Mouse (Mus musculus): ENCODE measurements at regions not wholly inside any gene's neighbourhood (a gene's known extent, or its start where the extent isn't known, plus 50 kb on each side); places are given as distances from the start of the nearest gene placed in this dataset.

DNA sequence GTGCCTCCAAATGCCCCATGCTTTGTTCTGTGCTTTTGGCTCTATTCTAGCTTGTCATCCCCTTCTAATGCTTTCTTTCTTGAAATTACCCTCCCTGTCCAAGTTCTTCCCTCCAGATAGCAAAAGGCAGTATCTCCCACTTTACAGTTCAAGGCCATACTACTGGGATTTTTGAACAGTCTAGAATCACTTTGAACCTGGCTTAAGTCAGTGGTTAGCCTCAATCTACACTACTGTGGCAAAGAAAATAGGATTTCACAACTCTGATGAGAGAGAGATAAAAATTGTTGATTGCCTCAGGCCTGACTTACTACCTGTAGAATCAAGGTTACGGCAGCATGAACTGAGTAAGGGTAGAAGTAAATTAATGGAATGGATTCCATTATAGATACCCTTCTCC lies 107.9 kb upstream of the Ell2 start:
- no peak for TF ChIP-seq GATA2 (IDR thresholded peaks at IDR 0.05; ENCODE audit: borderline replicate concordance, low read depth, low read length)
- TF ChIP-seq GATA1 (IDR thresholded peaks at IDR 0.05; ENCODE audit: borderline replicate concordance, low read length): no peak
- TF ChIP-seq POLR2AphosphoS5 (IDR thresholded peaks at IDR 0.05; ENCODE audit: insufficient replicate concordance, low read depth, low read length): no peak
- TF ChIP-seq TAL1 (conservative IDR thresholded peaks at IDR 0.05; ENCODE audit: low read depth, low read length): no peak
- TF ChIP-seq CTCF (IDR thresholded peaks at IDR 0.05; ENCODE audit: low read depth, low read length): no peak
- H3K4me1 ChIP-seq (ENCODE audit: insufficient read depth, low read depth, low read length): no peaks in the 10 kb centered on the region
- ATAC-seq (ENCODE audit: extremely low read depth, insufficient number of reproducible peaks, low FRiP score, poor library complexity, severe bottlenecking): no peak
- no peak overlapping the region for H3K4me3 ChIP-seq (ENCODE audit: low read depth, low read length)
- H3K27me3 ChIP-seq (ENCODE audit: insufficient read depth, low read length): peaks cover 4% of the 10 kb centered on the region; the same call in 1 of the 2 replicates
- DNase-seq (ENCODE audit: low spot score): no peak
- H3K9me3 ChIP-seq (replicated peaks): no peaks in the 10 kb centered on the region
- no peaks in the 10 kb centered on the region for H3K36me3 ChIP-seq (replicated peaks)

DNA sequence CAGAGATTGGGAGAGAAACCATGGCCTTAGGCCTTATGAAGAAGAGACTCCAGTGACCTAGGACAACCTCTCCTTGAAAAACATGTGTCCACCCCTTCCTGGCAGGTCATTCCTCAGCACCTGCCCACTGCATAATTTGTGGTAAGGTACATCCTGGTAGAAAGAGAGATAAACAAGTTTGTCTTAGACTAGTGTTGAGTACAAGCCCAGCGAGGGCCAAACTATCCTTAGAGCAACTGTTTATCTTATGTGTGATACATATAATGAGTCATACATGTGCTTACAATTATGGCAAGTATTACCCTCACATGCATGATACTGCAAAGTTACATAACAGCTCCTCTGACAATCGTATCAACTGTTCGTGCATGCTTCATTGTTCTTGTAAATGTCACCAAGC lies 83.3 kb upstream of the Ell2 start:
- Histone ChIP-seq H3K4me1 (ENCODE audit: insufficient read depth, low read depth, low read length) (no peaks in the 10 kb centered on the region), H3K27me3 (ENCODE audit: insufficient read depth, low read length) (no peaks in the 10 kb centered on the region), H3K36me3 (replicated peaks) (no peaks in the 10 kb centered on the region), H3K4me3 (ENCODE audit: low read depth, low read length) (no peak overlapping the region), H3K9me3 (replicated peaks) (no peaks in the 10 kb centered on the region)
- ATAC-seq (ENCODE audit: extremely low read depth, insufficient number of reproducible peaks, low FRiP score, poor library complexity, severe bottlenecking): no peak
- DNase-seq (ENCODE audit: low spot score): no peak
- TF ChIP-seq POLR2AphosphoS5 (IDR thresholded peaks at IDR 0.05; ENCODE audit: insufficient replicate concordance, low read depth, low read length): no peak
- no peak for TF ChIP-seq GATA1 (IDR thresholded peaks at IDR 0.05; ENCODE audit: borderline replicate concordance, low read length)
- no peak for TF ChIP-seq TAL1 (conservative IDR thresholded peaks at IDR 0.05; ENCODE audit: low read depth, low read length)
- TF ChIP-seq CTCF (IDR thresholded peaks at IDR 0.05; ENCODE audit: low read depth, low read length): no peak
- no peak for TF ChIP-seq GATA2 (IDR thresholded peaks at IDR 0.05; ENCODE audit: borderline replicate concordance, low read depth, low read length)

DNA sequence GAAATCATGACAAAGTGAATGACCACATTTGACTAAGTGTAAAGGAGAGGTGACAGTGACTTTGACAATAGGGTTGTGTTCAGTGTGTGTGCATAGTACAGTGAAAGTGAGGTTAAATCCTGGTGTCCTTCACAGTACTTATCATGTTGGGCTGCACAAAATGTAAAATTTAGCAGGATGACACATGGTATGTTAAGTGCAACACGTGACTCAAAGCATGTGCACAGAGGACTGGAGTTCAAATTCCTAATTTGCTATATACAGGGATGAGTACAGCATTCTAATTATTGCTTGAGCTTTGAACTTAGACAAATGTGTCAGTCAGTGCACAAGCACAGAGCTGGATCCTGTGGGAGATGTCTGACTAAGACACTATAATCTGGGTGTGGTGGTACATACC lies 79.2 kb upstream of the Ell2 start:
- Histone ChIP-seq H3K4me1 (ENCODE audit: insufficient read depth, low read depth, low read length) (no peaks in the 10 kb centered on the region), H3K9me3 (replicated peaks) (no peaks in the 10 kb centered on the region), H3K4me3 (ENCODE audit: low read depth, low read length) (no peak overlapping the region), H3K36me3 (replicated peaks) (no peaks in the 10 kb centered on the region), H3K27me3 (ENCODE audit: insufficient read depth, low read length) (peaks cover 3% of the 10 kb centered on the region; the same call in 1 of the 2 replicates)
- DNase-seq (ENCODE audit: low spot score): no peak
- no peak for ATAC-seq (ENCODE audit: extremely low read depth, insufficient number of reproducible peaks, low FRiP score, poor library complexity, severe bottlenecking)
- no peak for TF ChIP-seq GATA2 (IDR thresholded peaks at IDR 0.05; ENCODE audit: borderline replicate concordance, low read depth, low read length)
- no peak for TF ChIP-seq GATA1 (IDR thresholded peaks at IDR 0.05; ENCODE audit: borderline replicate concordance, low read length)
- no peak for TF ChIP-seq CTCF (IDR thresholded peaks at IDR 0.05; ENCODE audit: low read depth, low read length)
- TF ChIP-seq POLR2AphosphoS5 (IDR thresholded peaks at IDR 0.05; ENCODE audit: insufficient replicate concordance, low read depth, low read length): no peak
- no peak for TF ChIP-seq TAL1 (conservative IDR thresholded peaks at IDR 0.05; ENCODE audit: low read depth, low read length)

DNA sequence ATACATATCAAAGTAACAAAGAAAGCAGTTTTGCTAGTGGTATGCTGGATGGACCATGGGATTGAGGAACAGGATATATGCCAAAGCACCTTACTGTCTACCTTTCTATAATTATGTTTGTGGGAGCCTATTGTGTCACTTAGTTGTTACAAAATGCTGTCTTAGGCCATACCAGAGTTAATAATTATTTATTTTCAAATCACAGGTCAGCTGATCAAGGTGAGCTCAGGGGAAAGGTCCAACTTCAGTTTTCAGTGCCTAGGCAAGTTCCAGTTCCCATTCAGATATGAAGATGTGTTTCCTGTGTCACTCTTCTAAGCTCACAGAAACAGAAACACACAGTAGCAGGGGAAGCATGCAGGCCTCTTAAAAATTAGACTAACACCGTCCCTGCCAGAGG lies 75.5 kb upstream of the Ell2 start:
- ATAC-seq (ENCODE audit: extremely low read depth, insufficient number of reproducible peaks, low FRiP score, poor library complexity, severe bottlenecking) (no peak), DNase-seq (ENCODE audit: low spot score) (no peak)
- TF ChIP-seq POLR2AphosphoS5 (IDR thresholded peaks at IDR 0.05; ENCODE audit: insufficient replicate concordance, low read depth, low read length) (no peak), GATA1 (IDR thresholded peaks at IDR 0.05; ENCODE audit: borderline replicate concordance, low read length) (no peak), GATA2 (IDR thresholded peaks at IDR 0.05; ENCODE audit: borderline replicate concordance, low read depth, low read length) (no peak), TAL1 (conservative IDR thresholded peaks at IDR 0.05; ENCODE audit: low read depth, low read length) (no peak), CTCF (IDR thresholded peaks at IDR 0.05; ENCODE audit: low read depth, low read length) (no peak)
- no peaks in the 10 kb centered on the region for H3K9me3 ChIP-seq (replicated peaks)
- H3K36me3 ChIP-seq (replicated peaks): no peaks in the 10 kb centered on the region
- peaks cover 6% of the 10 kb centered on the region; the same call in 1 of the 2 replicates for H3K27me3 ChIP-seq (ENCODE audit: insufficient read depth, low read length)
- no peak overlapping the region for H3K4me3 ChIP-seq (ENCODE audit: low read depth, low read length)
- H3K4me1 ChIP-seq (ENCODE audit: insufficient read depth, low read depth, low read length): no peaks in the 10 kb centered on the region

GRCm38 (mm10) chr13:75647513-75647912 lies 59.0 kb upstream of the Ell2 start:
- H3K27me3 ChIP-seq (ENCODE audit: insufficient read depth, low read length): peaks cover 3% of the 10 kb centered on the region; the same call in 1 of the 2 replicates
- no peaks in the 10 kb centered on the region for H3K36me3 ChIP-seq (replicated peaks)
- peaks cover 1% of the 10 kb centered on the region; the same call in 1 of the 2 replicates for H3K9me3 ChIP-seq (replicated peaks)
- H3K4me1 ChIP-seq (ENCODE audit: insufficient read depth, low read depth, low read length): no peaks in the 10 kb centered on the region
- DNase-seq (ENCODE audit: low spot score) (no peak), ATAC-seq (ENCODE audit: extremely low read depth, insufficient number of reproducible peaks, low FRiP score, poor library complexity, severe bottlenecking) (no peak)
- no peak for TF ChIP-seq CTCF (IDR thresholded peaks at IDR 0.05; ENCODE audit: low read depth, low read length)
- no peak for TF ChIP-seq GATA2 (IDR thresholded peaks at IDR 0.05; ENCODE audit: borderline replicate concordance, low read depth, low read length)
- no peak for TF ChIP-seq GATA1 (IDR thresholded peaks at IDR 0.05; ENCODE audit: borderline replicate concordance, low read length)
- no peak for TF ChIP-seq TAL1 (conservative IDR thresholded peaks at IDR 0.05; ENCODE audit: low read depth, low read length)
- no peak for TF ChIP-seq POLR2AphosphoS5 (IDR thresholded peaks at IDR 0.05; ENCODE audit: insufficient replicate concordance, low read depth, low read length)
- no peak overlapping the region for H3K4me3 ChIP-seq (ENCODE audit: low read depth, low read length)

DNA sequence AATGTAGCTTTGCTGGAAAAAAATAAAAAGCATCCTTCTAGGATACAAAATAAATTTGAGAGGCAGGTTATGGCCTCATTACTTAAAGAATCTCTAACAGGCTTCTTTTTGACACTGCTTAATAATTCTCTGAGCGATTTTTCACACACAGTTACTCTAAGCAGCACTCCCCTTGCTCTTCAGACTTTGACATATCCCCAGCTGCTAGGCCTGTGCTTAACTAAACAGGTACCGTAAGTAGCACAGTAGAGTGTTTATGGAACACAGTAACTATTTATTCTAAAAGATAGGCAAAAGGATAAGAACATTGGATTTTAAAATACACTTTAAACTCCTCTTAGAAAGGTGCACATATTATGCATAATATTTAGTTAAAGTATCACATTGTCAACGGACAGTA lies 54.6 kb upstream of the Ell2 start:
- Histone ChIP-seq H3K27me3 (ENCODE audit: insufficient read depth, low read length) (peaks cover 3% of the 10 kb centered on the region; the same call in 1 of the 2 replicates), H3K9me3 (replicated peaks) (no peaks in the 10 kb centered on the region), H3K36me3 (replicated peaks) (no peaks in the 10 kb centered on the region), H3K4me3 (ENCODE audit: low read depth, low read length) (no peak overlapping the region), H3K4me1 (ENCODE audit: insufficient read depth, low read depth, low read length) (no peaks in the 10 kb centered on the region)
- DNase-seq (ENCODE audit: low spot score) (no peak), ATAC-seq (ENCODE audit: extremely low read depth, insufficient number of reproducible peaks, low FRiP score, poor library complexity, severe bottlenecking) (no peak)
- TF ChIP-seq GATA1 (IDR thresholded peaks at IDR 0.05; ENCODE audit: borderline replicate concordance, low read length) (no peak), GATA2 (IDR thresholded peaks at IDR 0.05; ENCODE audit: borderline replicate concordance, low read depth, low read length) (no peak), POLR2AphosphoS5 (IDR thresholded peaks at IDR 0.05; ENCODE audit: insufficient replicate concordance, low read depth, low read length) (no peak), TAL1 (conservative IDR thresholded peaks at IDR 0.05; ENCODE audit: low read depth, low read length) (no peak), CTCF (IDR thresholded peaks at IDR 0.05; ENCODE audit: low read depth, low read length) (no peak)
